Mouse (Mus musculus) hindbrain, embryonic 16.5 days (tissue): ENCODE results near the gene Chrng. TPM values are rescaled to one million over a fixed set of nuclear protein-coding genes. Genes with fewer than 3 reads are reported as not detected.

Experiments
- ATAC-seq: fragments of 200-750 bp; cut with Nextera tagmentation; 2 replicates; pipeline ENCODE4 v1.8.0; 2017; ENCODE audit warnings: moderate TSS enrichment, moderate library complexity
- H3K27ac ChIP-seq: fragments of 300-500 bp; sonication (generic); 2 replicates; pipeline ENCODE4 v1.5.1; 2014; ENCODE audit warnings: low read depth, mild to moderate bottlenecking, control low read depth, low read length, moderate library complexity
- H3K27me3 ChIP-seq: fragments of 300-500 bp; sonication (generic); replicated peaks from 2 replicates; pipeline ENCODE4 v1.6.1; 2014; ENCODE audit warnings: low read length; ENCODE audit not compliant: control insufficient read depth, insufficient read depth
- H3K36me3 ChIP-seq: fragments of 300-500 bp; sonication (generic); 2 replicates; pipeline ENCODE4 v1.6.1; 2014; ENCODE audit warnings: mild to moderate bottlenecking, low read length, moderate library complexity, mixed read lengths; ENCODE audit not compliant: control insufficient read depth, insufficient read depth
- H3K4me1 ChIP-seq: fragments of 300-500 bp; sonication (generic); 2 replicates; pipeline ENCODE4 v1.6.1; 2014; ENCODE audit warnings: low read depth, low read length; ENCODE audit not compliant: control insufficient read depth, insufficient read depth
- H3K4me2 ChIP-seq: fragments of 300-500 bp; sonication (generic); 2 replicates; pipeline ENCODE4 v1.6.1; 2014; ENCODE audit warnings: mild to moderate bottlenecking, low read length, control low read depth, moderate library complexity
- H3K4me3 ChIP-seq: fragments of 300-500 bp; sonication (generic); 2 replicates; pipeline ENCODE4 v1.5.1; 2014; ENCODE audit warnings: mild to moderate bottlenecking, low read length, control low read depth, moderate library complexity
- H3K9ac ChIP-seq: fragments of 300-500 bp; sonication (generic); 2 replicates; pipeline ENCODE4 v1.6.1; 2014; ENCODE audit warnings: low read depth, mild to moderate bottlenecking, control low read depth, low read length, moderate library complexity
- H3K9me3 ChIP-seq: fragments of 300-500 bp; sonication (generic); 2 replicates; pipeline ENCODE4 v1.6.1; 2014; ENCODE audit warnings: mild to moderate bottlenecking, low read length, moderate library complexity; ENCODE audit not compliant: control insufficient read depth
- WGBS: fragments of 180-500 bp; shearing (Covaris S2); extraction: QIAGEN DNeasy Blood & Tissue Kit; methylation state at CpG from one replicate; pipeline ENCODE4 v1.1.7; 2014; 5-methylcytosine and 5-hydroxymethylcytosine counted together
- polyA plus RNA-seq: library from polyadenylated mRNA; unstranded; fragments of >200 nt; fragmentation: Nextera tagmentation; extraction: Ambion mirVana; gene quantifications from 2 replicates; pipeline ENCODE4 v1.2.1, GENCODE M21; 2015

Chrng gene
- polyA plus RNA-seq, 1 experiment from 2014 or later, result not detected

GRCm38 (mm10) chr1:87259316-87259715 lies 54.9 kb downstream of the Chrng start:
- no peak overlapping the region for H3K27ac ChIP-seq
- H3K4me2 ChIP-seq, result no peak overlapping the region
- no peak for ATAC-seq
- no peak overlapping the region for H3K9ac ChIP-seq
- 79% methylated on average over 2 of the region's 2 CpGs for WGBS
- H3K4me3 ChIP-seq, result no peak overlapping the region
- H3K4me1 ChIP-seq, result peaks cover 8% of the 10 kb centered on the region
- H3K27me3 ChIP-seq, result peaks cover 21% of the 10 kb centered on the region
- no peaks in the 10 kb centered on the region for H3K36me3 ChIP-seq
- no peaks in the 10 kb centered on the region for H3K9me3 ChIP-seq

Other genes with a start within 250 kb of the Chrng start
- not detected in 2 replicates for gene Alppl2, start 114.7 kb upstream of the Chrng start, polyA plus RNA-seq
- not detected in 2 replicates for gene Alpi, start 103.1 kb upstream of the Chrng start, polyA plus RNA-seq
- gene Akp3, start 79.7 kb upstream of the Chrng start, polyA plus RNA-seq, result 0.09 TPM in 2 replicates
- gene Ecel1, start 48.1 kb upstream of the Chrng start, polyA plus RNA-seq, result 34.9 and 40.2 TPM in 2 replicates
- gene Prss56, start 21.3 kb upstream of the Chrng start, polyA plus RNA-seq, result 2.1 and 2.6 TPM in 2 replicates
- 0.62 TPM in 1 of 2 replicates, not detected in the other for gene Chrnd, start 14.1 kb upstream of the Chrng start, polyA plus RNA-seq
- 79.3 and 88.1 TPM in 2 replicates for gene Eif4e2, start 9.3 kb downstream of the Chrng start, polyA plus RNA-seq
- 2.5 and 2.8 TPM in 2 replicates for gene Efhd1, start 59.7 kb downstream of the Chrng start, polyA plus RNA-seq
- 63.2 and 64.6 TPM in 2 replicates for gene Gigyf2, start 122.3 kb downstream of the Chrng start, polyA plus RNA-seq
- 21.7 and 25.0 TPM in 2 replicates for gene Kcnj13, start 190.1 kb downstream of the Chrng start, polyA plus RNA-seq